Mouse (Mus musculus): Measurements from ENCODE around the gene Lpcat4. TPM values are rescaled to one million over a fixed set of nuclear protein-coding genes. Genes with fewer than 3 reads are reported as not detected.

The Lpcat4 gene
- polyA plus RNA-seq (2015; fragmentation: Nextera tagmentation; extraction: Ambion mirVana), result 17.0 and 21.0 TPM in 2 replicates

- Histone ChIP-seq H3K4me1 (peaks cover 16% of the 10 kb centered on the region), H3K4me2 (peak within 1 kb of the TSS; percentile 93), H3K27me3 (no peaks in the 10 kb centered on the region), H3K9ac (peak within 1 kb of the TSS; percentile 66), H3K9me3 (no peaks in the 10 kb centered on the region), H3K4me3 (peak within 1 kb of the TSS; percentile 85), H3K27ac (peak within 1 kb of the TSS; percentile 94), H3K36me3 (peaks cover 6% of the 10 kb centered on the region; the same call in 1 of the 2 replicates)
- WGBS, result under 1% methylated on average over 70 of the region's 94 CpGs
- ATAC-seq (ENCODE audit: insufficient number of reproducible peaks, low FRiP score, low TSS enrichment, low read depth), result peak; percentile 82
These were observed at the start of gene Lpcat4 for GRCm38 (mm10) chr2:112239212-112239934. Lpcat4 (plus strand) TSS chr2:112239468.

GRCm38 (mm10) chr2:112196859-112197258, 42.4 kb upstream of the Lpcat4 start:
- Histone ChIP-seq H3K4me3 (no peak overlapping the region), H3K27ac (no peak overlapping the region), H3K36me3 (no peaks in the 10 kb centered on the region), H3K9me3 (no peaks in the 10 kb centered on the region), H3K9ac (no peak overlapping the region), H3K4me2 (no peak overlapping the region), H3K4me1 (no peaks in the 10 kb centered on the region), H3K27me3 (no peaks in the 10 kb centered on the region)
- ATAC-seq (ENCODE audit: insufficient number of reproducible peaks, low FRiP score, low TSS enrichment, low read depth), result no peak
- WGBS, result 0% methylated on average over 2 of the region's 2 CpGs

- Histone ChIP-seq H3K27ac (no peak overlapping the region), H3K4me1 (no peaks in the 10 kb centered on the region), H3K36me3 (no peaks in the 10 kb centered on the region), H3K9me3 (no peaks in the 10 kb centered on the region), H3K27me3 (no peaks in the 10 kb centered on the region), H3K9ac (no peak overlapping the region), H3K4me3 (no peak overlapping the region), H3K4me2 (no peak overlapping the region)
- no peak for ATAC-seq (ENCODE audit: insufficient number of reproducible peaks, low FRiP score, low TSS enrichment, low read depth)
- 38% methylated on average over 6 of the region's 6 CpGs for WGBS
These were observed 36.2 kb upstream of the Lpcat4 start for GRCm38 (mm10) chr2:112203056-112203455.

GRCm38 (mm10) chr2:112210142-112210541, 29.1 kb upstream of the Lpcat4 start:
- ATAC-seq (ENCODE audit: insufficient number of reproducible peaks, low FRiP score, low TSS enrichment, low read depth), result no peak
- 77% methylated on average over 6 of the region's 6 CpGs for WGBS

DNA sequence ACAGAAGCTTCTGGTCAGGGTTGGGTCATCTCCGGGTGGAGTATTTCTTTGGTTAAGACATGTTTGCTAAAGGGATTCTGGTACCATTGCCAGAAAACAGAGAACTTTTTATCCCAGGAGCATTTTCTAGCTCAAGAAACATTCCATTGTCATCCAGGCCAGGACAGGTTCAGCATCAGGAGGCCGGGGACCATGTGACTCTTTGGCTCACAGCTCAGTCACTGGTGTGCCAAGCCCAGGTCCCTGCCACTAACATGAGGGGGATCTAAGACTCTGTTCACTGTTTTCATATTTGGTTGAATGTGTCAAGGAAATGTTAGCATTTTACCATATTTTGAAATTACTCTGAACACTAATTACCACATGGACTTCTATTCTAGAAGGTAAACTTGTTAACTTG, 28.6 kb upstream of the Lpcat4 start:
- no peaks in the 10 kb centered on the region for H3K36me3 ChIP-seq
- no peaks in the 10 kb centered on the region for H3K27me3 ChIP-seq
- H3K4me3 ChIP-seq, result no peak overlapping the region
- H3K4me1 ChIP-seq, result no peaks in the 10 kb centered on the region
- H3K27ac ChIP-seq, result no peak overlapping the region
- no peak overlapping the region for H3K9ac ChIP-seq
- WGBS, result 82% methylated on average over 2 of the region's 2 CpGs
- ATAC-seq (ENCODE audit: insufficient number of reproducible peaks, low FRiP score, low TSS enrichment, low read depth), result no peak
- H3K9me3 ChIP-seq, result no peaks in the 10 kb centered on the region
- H3K4me2 ChIP-seq, result no peak overlapping the region

More at GRCm38 (mm10) chr2:112210142-112210541, 29.1 kb upstream of the Lpcat4 start:
- Histone ChIP-seq H3K4me1 (no peaks in the 10 kb centered on the region), H3K4me2 (no peak overlapping the region), H3K36me3 (no peaks in the 10 kb centered on the region), H3K9ac (no peak overlapping the region), H3K27me3 (no peaks in the 10 kb centered on the region), H3K9me3 (no peaks in the 10 kb centered on the region), H3K27ac (no peak overlapping the region), H3K4me3 (no peak overlapping the region)

DNA sequence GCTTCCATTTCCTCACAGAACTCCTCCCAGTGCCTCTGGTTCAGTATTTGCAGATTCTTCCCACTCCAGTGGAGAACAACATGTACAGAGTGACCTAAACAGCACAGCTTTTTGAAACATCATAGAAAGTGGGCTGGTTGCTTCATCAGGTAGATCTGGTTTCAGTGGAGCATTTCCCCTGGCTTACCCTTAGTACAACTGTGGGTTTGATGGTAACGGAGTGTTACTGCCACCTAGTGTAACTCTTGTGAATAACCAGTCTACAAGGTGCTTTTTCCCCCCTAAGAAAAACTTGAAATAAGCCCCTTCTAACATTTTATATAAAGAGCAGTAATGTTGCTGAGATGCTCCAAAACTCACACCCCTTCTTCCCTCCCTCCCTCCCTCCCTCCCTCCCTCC, 23.3 kb upstream of the Lpcat4 start:
- Histone ChIP-seq H3K36me3 (no peaks in the 10 kb centered on the region), H3K27me3 (no peaks in the 10 kb centered on the region), H3K9ac (no peak overlapping the region), H3K4me1 (no peaks in the 10 kb centered on the region), H3K4me2 (no peak overlapping the region), H3K9me3 (no peaks in the 10 kb centered on the region), H3K4me3 (no peak overlapping the region), H3K27ac (no peak overlapping the region)
- no peak for ATAC-seq (ENCODE audit: insufficient number of reproducible peaks, low FRiP score, low TSS enrichment, low read depth)
- 3% methylated on average over 1 of the region's 1 CpGs for WGBS

DNA sequence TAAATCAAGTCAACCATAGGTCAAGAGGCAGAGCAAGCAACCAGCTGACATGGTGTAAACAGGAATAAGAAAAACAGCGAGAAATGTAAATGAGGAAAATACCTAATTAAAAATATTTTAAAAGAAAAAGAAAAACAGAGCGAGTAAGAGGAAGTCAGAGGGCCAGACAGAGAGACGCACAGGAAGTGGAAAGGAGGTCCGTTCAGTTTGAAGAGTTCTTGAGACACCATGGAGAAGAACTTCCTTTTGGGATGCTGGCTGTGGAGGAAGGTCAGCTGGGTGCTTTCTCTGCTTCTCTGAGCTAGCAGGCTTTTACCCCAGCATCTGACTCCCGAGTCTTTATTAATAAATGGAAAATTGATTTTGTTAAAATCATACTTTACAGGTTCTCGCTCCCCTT, 21.7 kb upstream of the Lpcat4 start:
- Histone ChIP-seq H3K27me3 (no peaks in the 10 kb centered on the region), H3K36me3 (no peaks in the 10 kb centered on the region), H3K9me3 (no peaks in the 10 kb centered on the region), H3K4me2 (no peak overlapping the region), H3K4me1 (no peaks in the 10 kb centered on the region), H3K9ac (no peak overlapping the region), H3K27ac (no peak overlapping the region), H3K4me3 (no peak overlapping the region)
- ATAC-seq (ENCODE audit: insufficient number of reproducible peaks, low FRiP score, low TSS enrichment, low read depth), result no peak
- WGBS, result 72% methylated on average over 6 of the region's 6 CpGs

GRCm38 (mm10) chr2:112220880-112221279, 18.4 kb upstream of the Lpcat4 start:
- Histone ChIP-seq H3K4me3 (no peak overlapping the region), H3K9me3 (no peaks in the 10 kb centered on the region), H3K36me3 (no peaks in the 10 kb centered on the region), H3K27me3 (no peaks in the 10 kb centered on the region), H3K4me2 (no peak overlapping the region), H3K9ac (no peak overlapping the region), H3K4me1 (no peaks in the 10 kb centered on the region), H3K27ac (no peak overlapping the region)
- no peak for ATAC-seq (ENCODE audit: insufficient number of reproducible peaks, low FRiP score, low TSS enrichment, low read depth)
- WGBS, result 83% methylated on average over 5 of the region's 5 CpGs

DNA sequence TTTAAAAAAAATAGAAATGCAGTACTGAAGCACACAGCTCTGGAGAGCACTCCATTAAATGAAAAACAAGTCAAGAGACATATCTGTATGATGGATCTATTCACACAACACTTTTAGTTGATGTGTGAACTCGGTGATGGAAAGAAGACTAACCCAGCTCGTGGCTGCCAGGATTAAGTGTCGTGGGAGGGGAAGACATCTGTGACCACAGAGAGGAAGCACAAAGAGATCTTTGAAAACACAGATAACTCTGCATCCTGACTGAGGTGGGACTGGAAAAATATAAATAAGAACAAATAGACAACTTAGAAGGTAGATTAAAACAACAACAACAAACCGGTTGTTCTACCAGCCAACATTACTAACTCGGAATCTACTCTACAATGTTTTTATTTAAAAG, 16.7 kb upstream of the Lpcat4 start:
- H3K4me2 ChIP-seq, result no peak overlapping the region
- 70% methylated on average over 5 of the region's 5 CpGs for WGBS
- no peak overlapping the region for H3K27ac ChIP-seq
- H3K27me3 ChIP-seq, result no peaks in the 10 kb centered on the region
- no peak for ATAC-seq (ENCODE audit: insufficient number of reproducible peaks, low FRiP score, low TSS enrichment, low read depth)
- no peaks in the 10 kb centered on the region for H3K4me1 ChIP-seq
- no peak overlapping the region for H3K4me3 ChIP-seq
- H3K36me3 ChIP-seq, result no peaks in the 10 kb centered on the region
- no peak overlapping the region for H3K9ac ChIP-seq
- H3K9me3 ChIP-seq, result no peaks in the 10 kb centered on the region

DNA sequence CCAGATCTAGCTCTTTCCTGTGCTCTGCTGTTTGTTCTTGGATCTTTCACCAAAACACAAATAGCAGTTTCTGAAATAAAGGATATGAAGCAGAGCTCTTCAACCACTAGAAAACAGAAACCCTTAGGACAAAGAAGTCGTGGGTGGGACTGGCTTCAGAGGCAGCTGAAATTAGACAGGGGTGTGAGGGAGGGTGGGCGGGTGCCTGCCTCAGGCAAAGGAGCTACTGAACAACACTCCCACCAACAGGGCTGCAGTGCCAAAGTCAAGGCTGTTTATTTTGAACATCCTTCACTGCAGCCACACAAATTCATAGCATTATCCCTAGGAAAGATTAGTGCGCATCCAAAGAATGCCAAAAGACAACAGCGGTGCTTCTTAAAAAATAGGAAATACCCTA, 14.9 kb upstream of the Lpcat4 start:
- no peaks in the 10 kb centered on the region for H3K4me1 ChIP-seq
- no peak overlapping the region for H3K4me2 ChIP-seq
- no peak for ATAC-seq (ENCODE audit: insufficient number of reproducible peaks, low FRiP score, low TSS enrichment, low read depth)
- H3K36me3 ChIP-seq, result no peaks in the 10 kb centered on the region
- H3K27me3 ChIP-seq, result no peaks in the 10 kb centered on the region
- no peak overlapping the region for H3K9ac ChIP-seq
- no peak overlapping the region for H3K4me3 ChIP-seq
- 53% methylated on average over 4 of the region's 4 CpGs for WGBS
- no peaks in the 10 kb centered on the region for H3K9me3 ChIP-seq
- H3K27ac ChIP-seq, result no peak overlapping the region

DNA sequence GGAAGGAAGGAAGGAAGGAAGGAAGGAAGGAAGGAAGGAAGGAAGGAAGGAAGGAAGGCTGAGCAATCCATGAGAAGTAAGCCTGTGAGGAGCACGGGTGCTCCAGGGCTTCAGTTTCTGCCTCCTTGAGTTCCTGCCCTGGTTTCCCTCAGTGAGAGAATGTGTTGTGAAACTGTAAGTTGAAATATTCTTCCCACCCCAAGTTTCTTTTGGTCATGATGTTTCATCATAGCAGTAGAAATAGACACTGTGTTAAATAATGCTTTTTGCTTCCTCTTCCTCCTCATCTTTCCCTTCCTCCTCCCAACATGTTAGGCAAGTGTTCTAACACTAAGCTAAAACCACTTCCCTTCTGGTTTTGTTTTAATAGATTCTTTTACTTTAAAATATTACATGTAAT, 6.6 kb upstream of the Lpcat4 start:
- Histone ChIP-seq H3K27ac (no peak overlapping the region), H3K4me3 (no peak overlapping the region), H3K4me2 (no peak overlapping the region), H3K9me3 (no peaks in the 10 kb centered on the region), H3K9ac (no peak overlapping the region), H3K27me3 (no peaks in the 10 kb centered on the region), H3K4me1 (no peaks in the 10 kb centered on the region), H3K36me3 (no peaks in the 10 kb centered on the region)
- ATAC-seq (ENCODE audit: insufficient number of reproducible peaks, low FRiP score, low TSS enrichment, low read depth), result no peak
- WGBS, result 93% methylated on average over 1 of the region's 1 CpGs

DNA sequence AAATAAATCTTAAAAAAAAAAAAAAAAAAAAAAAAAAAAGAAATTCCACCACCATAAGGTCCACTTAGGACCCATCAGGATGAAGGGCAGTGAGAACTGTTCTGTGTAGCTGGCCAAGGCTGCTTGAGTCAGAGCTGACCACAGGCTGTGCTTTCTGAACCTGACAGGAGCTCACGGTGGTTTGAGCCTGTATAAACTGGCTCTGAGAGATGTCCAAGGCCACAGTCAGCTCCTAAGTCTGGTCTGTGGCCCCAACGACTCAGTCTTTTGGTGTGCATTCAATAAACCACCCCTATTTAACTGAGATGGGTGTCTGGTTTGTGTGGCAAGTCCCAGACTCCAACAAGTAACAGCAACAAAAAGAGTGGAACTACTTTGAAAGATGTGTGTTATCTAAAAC, 2.6 kb upstream of the Lpcat4 start:
- no peak for ATAC-seq (ENCODE audit: insufficient number of reproducible peaks, low FRiP score, low TSS enrichment, low read depth)
- no peak overlapping the region for H3K27ac ChIP-seq
- H3K4me3 ChIP-seq, result no peak overlapping the region
- 86% methylated on average over 2 of the region's 2 CpGs for WGBS
- peaks cover 16% of the 10 kb centered on the region for H3K4me1 ChIP-seq
- no peaks in the 10 kb centered on the region for H3K9me3 ChIP-seq
- H3K4me2 ChIP-seq, result no peak overlapping the region
- no peaks in the 10 kb centered on the region for H3K36me3 ChIP-seq
- no peak overlapping the region for H3K9ac ChIP-seq
- no peaks in the 10 kb centered on the region for H3K27me3 ChIP-seq

DNA sequence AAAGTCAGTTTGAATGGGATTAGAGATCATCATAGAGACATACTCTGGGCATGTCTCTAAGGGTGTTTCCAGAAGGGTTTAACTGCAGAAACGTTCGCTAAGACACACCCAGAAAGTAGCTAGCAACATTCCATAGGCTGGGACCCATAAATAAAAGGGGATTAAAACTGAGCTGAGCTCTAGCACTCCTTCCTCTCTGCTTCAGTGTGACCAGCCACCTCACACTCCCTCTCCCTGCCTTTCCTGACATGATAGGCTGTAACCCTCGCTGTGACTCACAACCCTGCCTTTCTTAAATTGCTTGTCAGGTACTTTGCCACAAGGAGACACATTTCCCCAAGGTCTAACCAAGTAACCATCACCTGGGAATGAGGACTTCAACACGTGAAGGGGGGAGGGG, 1.3 kb upstream of the Lpcat4 start:
- H3K4me1 ChIP-seq, result peaks cover 16% of the 10 kb centered on the region
- H3K9ac ChIP-seq, result no peak overlapping the region
- no peak overlapping the region for H3K27ac ChIP-seq
- H3K27me3 ChIP-seq, result no peaks in the 10 kb centered on the region
- no peak overlapping the region for H3K4me2 ChIP-seq
- H3K36me3 ChIP-seq, result no peaks in the 10 kb centered on the region
- ATAC-seq (ENCODE audit: insufficient number of reproducible peaks, low FRiP score, low TSS enrichment, low read depth), result no peak
- WGBS, result 6% methylated on average over 4 of the region's 4 CpGs
- no peaks in the 10 kb centered on the region for H3K9me3 ChIP-seq
- no peak overlapping the region for H3K4me3 ChIP-seq

All from limb, embryonic 15.5 days (tissue).